Mouse (Mus musculus) midbrain, embryonic 16.5 days (tissue): ENCODE data around the gene D13Ertd608e. TPM values are rescaled to one million over a fixed set of nuclear protein-coding genes. Genes with fewer than 3 reads are reported as not detected.
"Not testable (repeated sequence)": the region's sequence is repeated elsewhere in the genome, so short reads cannot be mapped to it uniquely, and the experiment has no call there.

Source experiments
- ATAC-seq: fragments of 200-750 bp; cut with Nextera tagmentation; 2 replicates; pipeline ENCODE4 v1.8.0; 2017; ENCODE audit warnings: moderate TSS enrichment
- H3K27ac ChIP-seq: fragments of 300-500 bp; sonication (generic); 2 replicates; pipeline ENCODE4 v1.5.1; 2014; ENCODE audit warnings: mild to moderate bottlenecking, low read length, mixed read lengths
- H3K27me3 ChIP-seq: fragments of 300-500 bp; sonication (generic); 2 replicates; pipeline ENCODE4 v1.6.1; 2014; ENCODE audit warnings: low read depth, low read length, mixed read lengths; ENCODE audit not compliant: control insufficient read depth, insufficient read depth
- H3K36me3 ChIP-seq: fragments of 300-500 bp; sonication (generic); 2 replicates; pipeline ENCODE4 v1.6.1; 2014; ENCODE audit warnings: mild to moderate bottlenecking, low read length, moderate library complexity, mixed read lengths; ENCODE audit not compliant: control insufficient read depth, insufficient read depth
- H3K4me1 ChIP-seq: fragments of 300-500 bp; sonication (generic); 2 replicates; pipeline ENCODE4 v1.6.1; 2014; ENCODE audit warnings: mild to moderate bottlenecking, low read length, mixed read lengths; ENCODE audit not compliant: control insufficient read depth, insufficient read depth
- H3K4me2 ChIP-seq: fragments of 300-500 bp; sonication (generic); 2 replicates; pipeline ENCODE4 v1.6.1; 2014; ENCODE audit warnings: mild to moderate bottlenecking, low read length, mixed read lengths
- H3K4me3 ChIP-seq: fragments of 300-500 bp; sonication (generic); 2 replicates; pipeline ENCODE4 v1.5.1; 2014; ENCODE audit warnings: low read depth, mild to moderate bottlenecking, low read length, moderate library complexity, mixed read lengths
- H3K9ac ChIP-seq: fragments of 300-500 bp; sonication (generic); 2 replicates; pipeline ENCODE4 v1.6.1; 2014; ENCODE audit warnings: low read depth, low read length, mixed read lengths
- H3K9me3 ChIP-seq: fragments of 300-500 bp; sonication (generic); replicated peaks from 2 replicates; pipeline ENCODE4 v1.6.1; 2014; ENCODE audit warnings: mild to moderate bottlenecking, low read length, mixed read lengths; ENCODE audit not compliant: control insufficient read depth, poor library complexity, severe bottlenecking
- WGBS: fragments of 180-500 bp; shearing (Covaris S2); extraction: QIAGEN DNeasy Blood & Tissue Kit; methylation state at CpG from one replicate; pipeline ENCODE4 v1.1.7; 2014; 5-methylcytosine and 5-hydroxymethylcytosine counted together
- polyA plus RNA-seq: library from polyadenylated mRNA; unstranded; fragments of >200 nt; fragmentation: Nextera tagmentation; extraction: Ambion mirVana; gene quantifications from 2 replicates; pipeline ENCODE4 v1.2.1, GENCODE M21; 2015

D13Ertd608e gene
- polyA plus RNA-seq, 1 experiment from 2014 or later, result not detected

DNA sequence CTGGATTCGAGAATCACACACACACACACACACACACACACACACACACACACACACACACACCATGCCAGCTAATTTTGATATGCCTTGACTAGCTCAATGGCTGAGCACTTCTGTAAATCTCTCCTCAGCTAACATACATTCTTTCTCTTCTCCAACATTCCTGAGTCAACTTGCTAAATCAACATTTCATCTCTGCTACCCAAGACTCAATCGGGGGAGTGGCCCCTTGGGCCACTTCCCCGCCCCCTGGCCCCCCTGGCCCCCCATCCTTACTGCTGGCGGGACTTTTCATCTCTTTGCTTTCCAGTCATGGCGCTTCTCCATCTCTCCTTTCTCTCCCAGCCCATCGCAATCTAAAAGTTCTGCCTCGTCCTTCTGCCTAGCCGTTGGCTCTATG is 19.0 kb upstream of the D13Ertd608e start:
- ATAC-seq, result no peak
- Histone ChIP-seq H3K4me2 (no peak overlapping the region), H3K9ac (no peak overlapping the region), H3K4me3 (no peak overlapping the region), H3K27ac (no peak overlapping the region), H3K4me1 (no peaks in the 10 kb centered on the region), H3K9me3 (no peaks in the 10 kb centered on the region), H3K27me3 (no peaks in the 10 kb centered on the region), H3K36me3 (no peaks in the 10 kb centered on the region)
- 58% methylated on average over 8 of the region's 8 CpGs for WGBS

DNA sequence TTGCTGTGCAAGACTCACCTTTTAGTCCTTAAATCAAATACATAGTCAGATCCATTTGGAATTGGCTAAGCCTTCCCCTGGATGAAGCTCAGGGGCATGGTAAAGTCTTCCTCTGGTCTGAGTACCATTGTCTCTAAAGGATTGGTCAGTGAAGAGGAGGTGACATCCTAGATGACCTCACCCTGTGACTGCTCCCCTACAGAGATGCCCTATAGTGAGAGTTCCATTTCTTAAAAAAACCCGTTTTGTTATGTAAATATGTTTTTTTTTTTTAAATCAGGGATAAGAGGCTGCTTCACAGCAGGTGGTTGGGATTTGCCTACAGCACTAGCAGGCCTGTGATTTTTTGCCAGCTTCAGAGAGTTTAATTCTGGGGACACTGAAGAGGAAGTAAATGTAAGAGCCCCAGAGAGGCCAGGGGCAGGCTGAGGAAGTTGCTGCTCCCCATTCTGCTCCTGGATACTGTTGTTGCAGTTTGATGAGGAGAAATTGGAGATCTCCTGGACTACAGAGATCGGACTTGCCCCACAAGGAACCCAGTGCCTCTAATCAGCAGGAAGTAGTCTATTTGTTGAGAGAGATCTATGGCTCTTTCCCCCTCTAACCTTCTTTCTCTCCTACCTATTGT is 18.1 kb upstream of the D13Ertd608e start:
- Histone ChIP-seq H3K4me2 (no peak overlapping the region), H3K27ac (no peak overlapping the region), H3K27me3 (no peaks in the 10 kb centered on the region), H3K9me3 (no peaks in the 10 kb centered on the region), H3K4me1 (no peaks in the 10 kb centered on the region), H3K4me3 (no peak overlapping the region), H3K36me3 (no peaks in the 10 kb centered on the region), H3K9ac (no peak overlapping the region)
- ATAC-seq, result no peak
- 12% methylated on average over 2 of the region's 2 CpGs for WGBS

GRCm38 (mm10) chr13:119830116-119830515 is 5.7 kb upstream of the D13Ertd608e start, which contains the start of gene AF067063:
AF067063 (minus strand) TSS chr13:119830216.
- not testable (repeated sequence) for H3K27me3 ChIP-seq, H3K4me3 ChIP-seq, H3K9me3 ChIP-seq, H3K4me2 ChIP-seq, H3K4me1 ChIP-seq, H3K27ac ChIP-seq, H3K36me3 ChIP-seq, ATAC-seq, H3K9ac ChIP-seq

- ATAC-seq, result peak; percentile 80
- H3K4me1 ChIP-seq, H3K27ac ChIP-seq, H3K27me3 ChIP-seq, H3K9ac ChIP-seq, H3K36me3 ChIP-seq, H3K9me3 ChIP-seq: not testable (repeated sequence)
- 14% methylated on average over 21 of the region's 23 CpGs for WGBS
- Histone ChIP-seq H3K4me2 (peak overlapping the region; percentile 37), H3K4me3 (peak overlapping the region; percentile 20)
Observed at GRCm38 (mm10) chr13:119836324-119836811, 562 bp downstream of the D13Ertd608e start.

GRCm38 (mm10) chr13:119837719-119838337 is 2.0 kb downstream of the D13Ertd608e start:
- H3K4me1 ChIP-seq, H3K27ac ChIP-seq, H3K9me3 ChIP-seq, H3K9ac ChIP-seq, H3K27me3 ChIP-seq, H3K4me3 ChIP-seq, H3K4me2 ChIP-seq, H3K36me3 ChIP-seq: not testable (repeated sequence)
- 0 out of 2 replicates have a peak, but pooled peaks have one; percentile 10 for ATAC-seq
- WGBS, result 4% methylated on average over 14 of the region's 23 CpGs

DNA sequence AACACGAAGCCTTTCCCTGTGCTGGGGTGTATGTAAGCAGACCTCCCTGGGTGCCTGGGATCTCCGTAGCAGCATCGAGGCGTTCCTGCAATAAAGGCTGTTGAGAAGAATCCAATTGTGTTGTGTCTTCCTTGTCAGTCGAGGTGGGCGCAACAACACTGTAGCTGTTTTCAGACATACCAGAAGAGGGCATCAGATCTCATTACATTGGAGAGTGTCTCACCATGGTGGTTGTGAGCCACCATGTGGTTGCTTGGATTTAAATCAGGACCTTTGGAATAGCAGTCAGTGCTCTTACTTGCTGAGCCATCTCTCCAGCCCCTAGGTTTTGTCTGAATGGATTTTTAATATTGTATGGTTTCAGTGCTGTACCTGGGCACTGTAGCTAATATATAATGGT is 4.2 kb downstream of the D13Ertd608e start:
- ATAC-seq, result peak; percentile 49; the same call in 1 of the 2 replicates
- H3K27ac ChIP-seq, H3K36me3 ChIP-seq, H3K4me1 ChIP-seq, H3K27me3 ChIP-seq, H3K4me2 ChIP-seq, H3K9me3 ChIP-seq, H3K9ac ChIP-seq, H3K4me3 ChIP-seq: not testable (repeated sequence)
- WGBS, result 25% methylated on average over 5 of the region's 6 CpGs

GRCm38 (mm10) chr13:119862399-119862798 is 26.6 kb downstream of the D13Ertd608e start:
- not testable (repeated sequence) for H3K27me3 ChIP-seq, H3K4me2 ChIP-seq, H3K4me3 ChIP-seq, H3K4me1 ChIP-seq, H3K9me3 ChIP-seq, H3K36me3 ChIP-seq, H3K27ac ChIP-seq, H3K9ac ChIP-seq, ATAC-seq
- WGBS, result no CpG with 5 or more reads among the region's 6 CpGs

DNA sequence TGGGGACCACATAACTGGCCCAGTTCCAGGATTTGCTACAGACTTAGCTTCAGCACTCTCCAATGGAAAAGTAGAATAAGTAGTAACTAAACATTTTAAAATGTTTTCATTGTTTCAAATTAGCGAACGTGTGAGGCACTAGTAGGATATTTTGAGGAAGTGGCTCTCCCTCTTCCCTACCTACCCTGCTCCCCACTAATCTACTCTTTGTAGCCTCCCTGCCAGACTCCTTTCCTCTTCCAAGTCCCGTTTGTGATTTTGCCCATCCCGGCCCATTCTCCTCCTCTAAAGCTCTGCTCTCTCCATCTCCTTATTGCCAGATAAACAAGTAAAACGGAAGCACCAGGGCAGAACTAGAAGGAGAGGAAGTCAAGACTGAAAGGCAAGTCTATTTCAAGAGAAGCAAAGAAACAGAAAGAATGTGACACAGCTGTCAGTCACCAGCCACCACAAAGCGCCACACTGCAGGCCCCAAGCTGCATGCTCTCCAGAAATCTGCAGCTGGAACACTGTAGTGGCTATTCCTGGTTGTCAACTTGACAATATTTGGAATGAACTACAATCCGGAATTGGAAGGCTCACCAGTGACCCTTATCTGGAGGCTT is 28.7 kb downstream of the D13Ertd608e start:
- H3K27me3 ChIP-seq, H3K4me2 ChIP-seq, H3K36me3 ChIP-seq, H3K27ac ChIP-seq, H3K4me3 ChIP-seq, ATAC-seq, H3K9me3 ChIP-seq, H3K4me1 ChIP-seq, H3K9ac ChIP-seq: not testable (repeated sequence)
- WGBS, result 83% methylated on average over 6 of the region's 7 CpGs

GRCm38 (mm10) chr13:119886896-119887295 is 51.1 kb downstream of the D13Ertd608e start:
- H3K36me3 ChIP-seq, H3K4me3 ChIP-seq, H3K27ac ChIP-seq, H3K4me2 ChIP-seq, H3K9me3 ChIP-seq, H3K9ac ChIP-seq, H3K27me3 ChIP-seq, ATAC-seq, H3K4me1 ChIP-seq: not testable (repeated sequence)
- WGBS, result 23% methylated on average over 4 of the region's 4 CpGs
